Mouse (Mus musculus) cerebellum, adult 9-10 months (tissue): Measurements from ENCODE around the gene Slc44a4.
A peak's percentile ranks its signal among the peaks of the same experiment; 100 is the strongest.
"Not testable (repeated sequence)": the region's sequence is repeated elsewhere in the genome, so short reads cannot be mapped to it uniquely, and the experiment has no call there.

Experiments used
- DNase-seq: peaks from one replicate; pipeline ENCODE4 v3.0.0; 2022

Slc44a4 gene

DNA sequence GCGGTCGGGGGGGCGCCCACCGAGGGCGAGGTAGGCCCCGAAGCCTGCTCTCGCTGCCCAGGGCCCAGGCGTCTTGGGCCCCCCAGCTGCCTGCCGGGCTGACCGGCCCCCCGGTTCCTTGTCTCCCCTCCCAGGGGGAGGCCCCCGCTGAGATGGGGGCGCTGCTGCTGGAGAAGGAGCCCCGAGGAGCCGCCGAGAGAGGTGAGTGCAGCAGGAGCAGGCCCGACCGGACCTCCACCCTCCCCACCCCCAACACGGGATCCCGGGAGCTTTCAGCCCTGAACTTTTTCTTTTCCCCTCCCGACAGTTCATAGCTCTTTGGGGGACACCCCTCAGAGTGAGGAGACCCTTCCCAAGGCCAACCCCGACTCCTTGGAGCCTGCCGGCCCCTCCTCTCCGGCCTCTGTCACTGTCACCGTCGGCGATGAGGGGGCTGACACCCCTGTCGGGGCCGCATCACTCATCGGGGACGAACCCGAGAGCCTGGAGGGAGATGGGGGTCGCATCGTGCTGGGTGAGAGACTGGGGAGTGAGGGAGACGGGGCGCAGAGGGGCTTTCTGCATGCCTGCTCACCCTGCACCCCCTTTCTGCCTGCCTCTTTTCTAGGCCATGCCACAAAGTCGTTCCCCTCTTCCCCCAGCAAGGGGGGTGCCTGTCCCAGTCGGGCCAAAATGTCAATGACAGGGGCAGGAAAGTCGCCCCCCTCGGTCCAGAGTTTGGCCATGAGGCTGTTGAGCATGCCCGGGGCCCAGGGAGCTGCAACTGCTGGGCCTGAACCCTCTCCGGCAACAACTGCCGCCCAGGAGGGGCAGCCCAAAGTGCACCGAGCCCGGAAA lies 15.0 kb upstream of the Slc44a4 start:
- DNase-seq, result peak; percentile 63

GRCm38 (mm10) chr17:34899890-34900243 lies 14.4 kb upstream of the Slc44a4 start:
- DNase-seq, result no peak

DNA sequence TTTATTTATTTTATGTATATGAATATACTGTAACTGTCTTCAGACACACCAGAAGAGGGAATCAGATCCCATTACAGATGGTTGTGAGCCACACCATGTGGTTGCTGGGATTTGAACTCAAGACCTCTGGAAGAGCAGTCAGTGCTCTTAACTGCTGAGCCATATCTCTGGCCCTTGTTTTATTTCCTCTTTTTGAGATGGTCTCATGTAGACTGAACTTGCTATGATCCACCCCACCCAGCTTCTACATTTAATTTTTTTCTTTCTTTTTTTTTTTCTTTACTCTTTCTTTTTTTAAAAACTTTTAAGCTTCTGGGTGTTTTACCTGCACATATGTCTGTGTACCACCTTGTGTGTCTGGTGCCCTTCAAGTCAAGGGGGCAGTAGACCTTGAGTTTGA lies 13.4 kb upstream of the Slc44a4 start:
- not testable (repeated sequence) for DNase-seq

GRCm38 (mm10) chr17:34901948-34902347 lies 12.3 kb upstream of the Slc44a4 start:
- not testable (repeated sequence) for DNase-seq

GRCm38 (mm10) chr17:34902895-34903294 lies 11.4 kb upstream of the Slc44a4 start:
- DNase-seq, result no peak

DNA sequence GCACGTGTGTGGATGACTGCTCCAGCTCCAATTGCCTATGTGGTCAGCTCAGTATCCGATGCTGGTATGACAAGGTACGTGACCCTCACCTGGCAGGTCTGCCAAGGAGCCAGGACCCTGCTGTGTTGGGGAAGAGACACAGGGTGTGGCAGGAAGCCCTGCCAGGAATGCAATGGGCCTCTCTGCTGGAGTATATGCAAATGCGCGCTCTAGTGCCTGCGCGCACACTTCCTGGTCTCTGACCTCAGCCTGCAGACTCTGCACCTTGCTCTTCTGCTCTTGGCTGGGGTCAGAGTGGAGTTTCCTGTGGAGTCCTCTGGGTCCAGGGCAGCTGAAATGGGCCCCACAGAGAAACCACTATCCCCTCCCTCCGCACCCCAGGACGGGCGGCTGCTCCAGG lies 3.3 kb upstream of the Slc44a4 start:
- DNase-seq, result no peak

- DNase-seq, result peak; percentile 80
These were observed 2.3 kb upstream of the Slc44a4 start for GRCm38 (mm10) chr17:34911945-34912351.

- DNase-seq, result no peak
These were observed 1.2 kb downstream of the Slc44a4 start for GRCm38 (mm10) chr17:34915410-34915831.

DNA sequence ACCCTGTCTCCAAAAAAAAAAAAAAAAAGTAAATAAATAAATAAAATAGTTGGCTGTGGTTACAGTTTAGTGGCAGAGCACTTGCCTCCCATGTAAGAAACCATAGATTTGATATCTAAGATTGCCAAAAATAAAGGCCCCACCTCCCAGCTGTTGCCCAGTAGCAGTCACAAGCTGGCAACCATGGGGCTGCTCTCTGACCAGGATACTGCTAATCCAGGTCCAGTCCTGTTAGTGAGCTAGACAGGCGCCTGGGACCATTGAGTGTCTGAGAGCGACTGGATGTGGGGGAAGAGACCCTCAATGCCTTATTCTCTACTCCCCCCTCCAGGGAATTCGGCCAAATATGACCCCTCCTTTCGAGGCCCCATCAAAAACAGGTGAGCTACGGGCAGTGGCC lies 2.0 kb downstream of the Slc44a4 start:
- no peak for DNase-seq

DNA sequence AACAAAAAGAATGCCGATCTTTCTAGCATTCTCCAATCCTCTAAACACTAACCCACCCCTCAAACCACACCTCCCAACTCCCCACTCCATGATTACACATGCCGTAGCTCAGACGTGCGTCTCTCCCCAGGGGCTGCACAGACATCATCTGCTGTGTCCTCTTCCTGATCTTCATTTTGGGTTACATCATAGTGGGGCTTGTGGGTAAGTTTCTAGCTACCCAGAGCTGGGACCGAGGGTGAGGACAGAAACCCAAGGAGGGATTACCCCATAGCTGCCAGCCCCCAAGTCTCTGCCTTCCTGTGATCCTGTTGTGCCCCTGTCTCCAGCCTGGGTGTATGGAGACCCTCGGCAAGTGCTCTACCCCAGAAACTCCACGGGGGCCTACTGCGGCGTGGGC lies 2.9 kb downstream of the Slc44a4 start:
- DNase-seq, result no peak

DNA sequence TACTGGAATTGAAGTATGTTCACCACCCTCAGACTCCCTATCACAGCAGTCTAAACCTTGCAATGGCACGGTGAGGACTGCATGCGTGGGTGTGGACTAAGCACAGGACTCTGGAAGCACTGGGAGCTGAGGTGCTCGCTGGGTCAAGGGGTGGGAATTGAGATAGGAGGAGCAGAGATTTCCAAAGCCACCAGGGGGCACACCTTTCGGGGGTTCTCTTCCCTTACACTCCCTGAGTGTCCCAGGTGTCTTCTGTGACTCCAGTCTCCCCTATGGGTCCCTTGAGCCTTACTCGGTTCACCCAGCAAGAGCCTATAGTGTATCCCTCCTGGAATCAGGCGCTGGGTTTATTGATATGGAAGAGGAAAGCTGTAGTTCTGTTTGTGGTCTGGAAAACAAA lies 8.7 kb downstream of the Slc44a4 start:
- no peak for DNase-seq

- DNase-seq, result no peak
These were observed 10.0 kb downstream of the Slc44a4 start for GRCm38 (mm10) chr17:34924258-34924657.

- no peak for DNase-seq
These were observed 13.2 kb downstream of the Slc44a4 start for GRCm38 (mm10) chr17:34927306-34928019.

DNA sequence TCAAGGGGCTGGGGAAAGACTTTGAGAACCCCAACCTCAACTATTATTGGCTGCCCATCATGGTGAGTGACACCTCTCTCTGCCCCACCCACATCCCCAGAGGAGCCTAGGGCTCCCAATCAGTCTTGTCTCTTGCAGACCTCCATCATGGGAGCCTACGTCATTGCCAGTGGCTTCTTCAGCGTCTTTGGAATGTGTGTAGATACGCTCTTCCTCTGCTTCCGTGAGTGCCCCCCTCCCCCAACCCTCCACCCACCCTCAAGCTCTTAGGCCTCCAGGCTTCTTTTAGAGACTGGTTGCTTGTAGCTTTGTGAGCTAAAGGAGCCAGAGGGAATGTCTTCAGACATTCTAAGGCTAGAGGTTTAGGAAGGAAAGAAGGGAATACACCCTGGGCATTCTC lies 14.6 kb downstream of the Slc44a4 start:
- no peak for DNase-seq

DNA sequence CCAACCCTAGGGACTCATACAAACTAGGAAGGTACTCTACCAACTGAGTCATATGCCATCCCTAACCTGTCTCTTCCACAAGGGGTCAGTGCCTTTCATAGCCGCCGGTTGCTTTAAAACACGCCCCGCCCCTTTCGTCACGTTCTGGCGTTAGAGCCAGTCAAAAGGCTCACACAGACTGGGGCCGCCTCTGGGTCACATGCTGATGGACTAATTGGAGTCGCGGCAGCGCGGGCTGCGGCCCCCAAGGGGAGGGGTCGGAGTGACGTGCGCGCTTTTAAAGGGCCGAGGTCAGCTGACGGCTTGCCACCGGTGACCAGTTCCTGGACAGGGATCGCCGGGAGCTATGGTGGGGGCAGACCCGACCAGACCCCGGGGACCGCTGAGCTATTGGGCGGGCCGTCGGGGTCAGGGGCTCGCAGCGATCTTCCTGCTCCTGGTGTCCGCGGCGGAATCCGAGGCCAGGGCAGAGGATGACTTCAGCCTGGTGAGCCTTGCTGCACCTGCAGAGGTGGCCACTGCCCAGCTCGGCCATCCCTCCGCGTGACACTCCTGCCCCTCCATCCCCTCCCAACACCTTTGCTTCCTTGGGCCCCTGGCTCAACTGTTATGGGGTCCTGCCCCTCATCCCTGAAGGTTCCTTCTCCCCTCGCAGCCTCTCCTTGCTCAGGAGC lies 16.9 kb downstream of the Slc44a4 start, which contains the start of gene Neu1:
Gene Neu1 (plus strand): TSS at position 193 of the 674 bp plus-strand sequence.
- DNase-seq, result peak; percentile 99

DNA sequence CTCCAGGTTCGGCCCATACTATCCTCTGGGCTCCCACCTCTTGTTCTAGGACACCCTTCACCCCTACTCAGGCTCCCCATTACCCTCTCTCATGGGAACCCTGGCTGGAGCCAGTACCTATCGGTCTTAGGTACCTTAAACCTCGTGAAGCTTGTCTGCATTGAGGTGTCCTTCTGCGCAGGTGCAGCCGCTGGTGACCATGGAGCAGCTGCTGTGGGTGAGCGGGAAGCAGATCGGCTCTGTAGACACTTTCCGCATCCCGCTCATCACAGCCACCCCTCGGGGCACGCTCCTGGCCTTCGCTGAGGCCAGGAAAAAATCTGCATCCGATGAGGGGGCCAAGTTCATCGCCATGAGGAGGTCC lies 17.5 kb downstream of the Slc44a4 start:
- peak; percentile 61 for DNase-seq

GRCm38 (mm10) chr17:34932287-34932686 lies 18.0 kb downstream of the Slc44a4 start:
- DNase-seq, result no peak

DNA sequence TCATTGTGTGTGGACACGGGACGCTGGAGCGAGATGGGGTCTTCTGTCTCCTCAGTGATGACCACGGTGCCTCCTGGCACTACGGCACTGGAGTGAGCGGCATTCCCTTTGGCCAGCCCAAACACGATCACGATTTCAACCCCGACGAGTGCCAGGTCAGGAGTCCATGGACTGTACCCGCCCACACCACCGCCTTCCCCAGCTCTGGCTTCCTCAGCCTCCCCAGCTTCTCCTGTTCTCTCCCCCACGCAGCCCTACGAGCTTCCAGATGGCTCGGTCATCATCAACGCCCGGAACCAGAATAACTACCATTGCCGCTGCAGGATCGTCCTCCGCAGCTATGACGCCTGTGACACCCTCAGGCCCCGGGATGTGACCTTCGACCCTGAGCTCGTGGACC lies 19.8 kb downstream of the Slc44a4 start:
- no peak for DNase-seq

DNA sequence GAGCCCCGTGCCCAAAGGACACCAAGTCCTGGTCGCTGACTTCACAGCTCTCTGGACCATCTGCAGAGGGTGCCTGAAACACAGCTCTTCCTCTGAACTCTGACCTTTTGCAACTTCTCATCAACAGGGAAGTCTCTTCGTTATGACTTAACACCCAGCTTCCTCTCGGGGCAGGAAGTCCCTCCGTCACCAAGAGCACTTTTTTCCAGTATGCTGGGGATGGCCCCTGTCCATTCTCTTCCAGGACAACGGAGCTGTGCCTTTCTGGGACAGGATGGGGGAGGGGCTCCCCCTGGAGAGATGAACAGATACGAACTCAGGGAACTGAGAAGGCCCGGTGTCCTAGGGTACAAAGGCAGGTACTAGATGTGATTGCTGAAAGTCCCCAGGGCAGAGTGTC lies 20.6 kb downstream of the Slc44a4 start:
- DNase-seq, result no peak

DNA sequence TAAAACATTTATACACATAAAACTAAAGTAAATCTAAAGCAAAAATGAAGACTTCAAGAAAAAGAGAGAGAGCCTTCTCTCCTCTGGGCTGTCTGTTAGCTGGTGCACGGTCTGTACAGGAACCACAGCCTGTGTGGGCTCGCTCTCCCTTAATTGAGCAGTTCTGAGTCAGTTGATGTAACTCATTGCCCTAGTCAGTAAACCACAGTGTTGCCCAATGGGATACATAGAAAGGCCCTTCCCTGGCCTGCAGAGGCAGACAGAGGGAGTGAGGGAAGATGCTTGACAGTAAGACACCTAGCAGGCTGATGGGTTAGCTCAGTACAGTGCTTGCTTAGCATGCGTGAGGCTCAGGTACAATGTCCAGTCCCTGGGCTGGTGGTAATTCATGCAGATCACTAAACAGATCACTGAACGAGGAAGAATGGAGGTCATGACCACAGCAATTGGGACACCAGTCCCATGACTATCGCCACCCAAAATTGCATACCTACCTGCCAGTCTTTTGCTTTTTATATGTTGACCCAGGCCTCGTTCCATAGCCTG lies 23.8 kb downstream of the Slc44a4 start:
- DNase-seq, result no peak

DNA sequence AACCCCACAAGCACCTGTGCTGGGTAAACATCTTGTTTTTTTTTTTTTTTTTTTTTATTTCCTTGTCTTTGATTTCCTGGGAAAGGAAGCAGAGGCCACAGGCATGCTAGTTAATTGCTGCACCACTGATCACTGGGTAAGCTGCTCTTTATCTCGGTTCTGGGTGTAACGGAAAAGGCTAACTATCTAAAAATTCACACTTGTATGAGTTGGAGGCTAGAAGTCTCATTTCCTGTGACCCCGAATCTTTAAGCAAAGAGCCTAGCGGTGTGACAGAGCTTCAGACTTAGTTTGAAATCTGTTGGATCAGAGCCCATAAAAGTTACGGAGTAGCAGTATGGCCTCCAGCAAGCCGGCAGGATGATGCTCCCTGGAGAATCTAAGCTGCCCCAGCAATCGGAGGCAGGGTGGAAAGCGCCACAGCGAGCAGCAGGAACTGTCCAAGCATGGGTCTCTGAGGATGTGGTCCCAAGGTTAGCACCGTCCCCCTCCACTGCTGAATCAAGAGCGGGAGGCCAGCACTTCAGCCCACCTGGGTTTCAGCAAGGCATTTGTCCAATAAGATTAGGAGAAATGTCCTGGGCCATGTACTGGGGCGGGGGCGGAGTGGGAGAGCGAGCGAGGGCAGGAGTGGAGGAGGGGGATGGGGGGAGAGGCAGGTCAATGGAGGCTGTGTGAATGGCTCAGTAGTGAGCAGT lies 27.2 kb downstream of the Slc44a4 start:
- no peak for DNase-seq

DNA sequence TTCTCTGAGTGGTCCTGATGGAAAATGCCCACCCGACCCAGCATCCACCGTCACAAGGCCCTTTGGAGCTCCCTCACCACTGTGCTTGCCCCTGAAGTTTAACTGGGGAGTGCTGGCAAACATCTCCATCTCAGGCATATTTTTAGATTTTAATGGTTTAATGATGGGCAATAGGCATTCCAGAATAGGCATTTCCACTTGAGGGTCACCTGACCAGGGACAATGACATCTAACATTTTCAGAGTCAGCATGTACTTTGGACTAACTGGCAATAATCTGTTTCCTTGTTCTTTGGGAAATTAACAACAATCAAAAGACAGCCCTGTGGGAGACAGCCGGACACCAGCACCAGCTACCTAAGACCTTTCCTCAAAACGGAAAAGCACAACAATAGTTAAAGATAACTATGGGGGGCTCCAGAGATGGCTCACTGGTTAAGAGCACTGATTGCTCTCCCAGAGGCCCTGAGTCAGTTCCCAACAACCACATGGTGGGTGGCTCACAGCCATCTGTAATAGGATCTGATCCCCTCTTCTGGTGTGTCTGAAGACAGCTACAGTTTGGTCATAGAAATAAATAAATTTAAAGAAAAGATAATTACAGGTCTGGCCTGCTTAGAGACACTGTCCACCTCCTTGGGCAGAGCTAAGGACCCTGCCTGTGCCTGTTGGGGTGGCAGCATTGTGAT lies 29.0 kb downstream of the Slc44a4 start:
- no peak for DNase-seq
